Comparison of ENCODE assay signal across 8 mouse cellular contexts in the genomic region with DNA sequence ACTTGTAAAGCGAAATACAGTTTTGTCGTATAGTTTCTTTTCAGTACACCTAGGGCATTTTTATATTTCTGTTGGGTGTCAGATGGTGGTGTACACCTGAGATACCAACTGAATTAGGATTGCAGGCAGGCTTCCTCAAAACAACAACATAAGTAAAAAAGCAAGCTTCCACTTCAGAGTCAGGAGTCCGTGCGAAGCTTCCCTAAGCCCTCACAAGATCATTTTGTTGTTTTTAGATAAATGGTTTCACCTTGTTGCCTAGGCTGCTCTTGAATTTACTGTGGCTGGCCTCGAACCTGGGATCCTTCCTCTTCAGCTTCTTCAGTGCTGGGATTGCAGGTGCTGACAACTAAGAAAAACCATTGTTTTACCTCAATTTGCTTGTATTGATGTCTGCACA. TPM values are rescaled to one million over a fixed set of nuclear protein-coding genes. Genes with fewer than 3 reads are reported as not detected.
DNase-seq lines count a peak whose midpoint lies in the region; ATAC-seq and TF ChIP-seq lines count a peak whose summit lies in the region.

No protein-coding gene starts in this region.

- DNase-seq in lung, adult 2 months: no peak
- DNase-seq in lung, adult 18-20 months: no peak
- no peak for DNase-seq in urinary bladder, adult 2 months (ENCODE audit: low spot score)
- DNase-seq in left cerebral cortex, postnatal 14 days (ENCODE audit: low spot score in 2 of 2): no peak
- no peak for DNase-seq in layer of hippocampus, postnatal 36 days

- peak overlapping the region; percentile 88 for H3K4me2 ChIP-seq in hindbrain, embryonic 16.5 days (ENCODE audit: low read length)
- peak overlapping the region; percentile 80 for H3K4me2 ChIP-seq in neural tube, embryonic 14.5 days (ENCODE audit: low read depth, low read length)

- H3K9ac ChIP-seq in hindbrain, embryonic 16.5 days (ENCODE audit: low read depth, low read length): peak overlapping the region; percentile 100
- peak overlapping the region; percentile 97; the same call in 1 of the 2 replicates for H3K9ac ChIP-seq in neural tube, embryonic 14.5 days (replicated peaks; ENCODE audit: low read depth, low read length)

- no peaks in the 10 kb centered on the region for H3K9me3 ChIP-seq in hindbrain, embryonic 16.5 days (ENCODE audit: control insufficient read depth, low read length)
- no peaks in the 10 kb centered on the region for H3K9me3 ChIP-seq in neural tube, embryonic 14.5 days (ENCODE audit: control insufficient read depth, low read length)

- intact Hi-C loops in left cerebral cortex, postnatal 14 days (cut with DNase I): loop anchor here (2.0 to 5.0 kb wide), 2 partner anchors 56 to 121 kb away; a partner anchor contains a TSS

- peak overlapping the region; percentile 87 for H3K4me3 ChIP-seq in lung, adult 2 months (replicated peaks; ENCODE audit: extremely low read depth, low read depth, low read length)
- H3K4me3 ChIP-seq in brown adipose tissue, adult 24 weeks (ENCODE audit: insufficient read depth, low read depth, low read length): peak overlapping the region; percentile 47
- peak overlapping the region; percentile 100 for H3K4me3 ChIP-seq in hindbrain, embryonic 16.5 days (ENCODE audit: low read length)
- peak overlapping the region; percentile 98 for H3K4me3 ChIP-seq in neural tube, embryonic 14.5 days (ENCODE audit: low read depth, low read length)

- no peak for ATAC-seq in hindbrain, embryonic 16.5 days
- ATAC-seq in neural tube, embryonic 14.5 days (ENCODE audit: low read depth): no peak

- TF ChIP-seq CTCF in lung, adult 2 months (IDR thresholded peaks at IDR 0.05; ENCODE audit: insufficient read depth, low read length): no peak

- no peak overlapping the region for H3K27ac ChIP-seq in brown adipose tissue, adult 24 weeks (replicated peaks; ENCODE audit: low read depth, low read length)
- peak overlapping the region; percentile 2; the same call in 1 of the 2 replicates for H3K27ac ChIP-seq in hindbrain, embryonic 16.5 days (ENCODE audit: low read depth, low read length)
- no peak overlapping the region for H3K27ac ChIP-seq in neural tube, embryonic 14.5 days (ENCODE audit: low read depth, low read length)

- 11% methylated on average over 5 of the region's 5 CpGs for WGBS in lung, adult 2 months
- WGBS in hindbrain, embryonic 16.5 days: 38% methylated on average over 5 of the region's 5 CpGs
- WGBS in neural tube, embryonic 14.5 days: 42% methylated on average over 5 of the region's 5 CpGs

- no peaks in the 10 kb centered on the region for H3K27me3 ChIP-seq in hindbrain, embryonic 16.5 days (replicated peaks; ENCODE audit: control insufficient read depth, insufficient read depth, low read length)
- peaks cover 4% of the 10 kb centered on the region; the same call in 1 of the 2 replicates for H3K27me3 ChIP-seq in neural tube, embryonic 14.5 days (ENCODE audit: control insufficient read depth, insufficient read depth, low read length)

- TF ChIP-seq POLR2A in lung, adult 2 months (IDR thresholded peaks at IDR 0.05; ENCODE audit: borderline replicate concordance, extremely low read depth, low read depth, low read length): no peak

- peaks cover 27% of the 10 kb centered on the region for H3K4me1 ChIP-seq in lung, adult 2 months (ENCODE audit: control insufficient read depth, insufficient read depth, low read length)
- peaks cover 25% of the 10 kb centered on the region for H3K4me1 ChIP-seq in brown adipose tissue, adult 24 weeks (ENCODE audit: control insufficient read depth, insufficient read depth, insufficient read length, low read length)
- H3K4me1 ChIP-seq in hindbrain, embryonic 16.5 days (ENCODE audit: control insufficient read depth, insufficient read depth, low read depth, low read length): peaks cover 27% of the 10 kb centered on the region
- peaks cover 18% of the 10 kb centered on the region for H3K4me1 ChIP-seq in neural tube, embryonic 14.5 days (ENCODE audit: control insufficient read depth, insufficient read depth, low read length)

- H3K36me3 ChIP-seq in hindbrain, embryonic 16.5 days (ENCODE audit: control insufficient read depth, insufficient read depth, low read length): no peaks in the 10 kb centered on the region
- H3K36me3 ChIP-seq in neural tube, embryonic 14.5 days (ENCODE audit: control insufficient read depth, insufficient read depth, low read length): no peaks in the 10 kb centered on the region

RNA-seq across cellular contexts. Expression of a gene that starts 1.2 kb away (rescaled TPM):
- polyA plus RNA-seq in lung, adult 2 months (2012; rRNA removed): 34.6 and 42.6 TPM in 2 replicates
- 16.3 and 31.6 TPM in 2 replicates for polyA plus RNA-seq in brown adipose tissue, adult 24 weeks (2012; ENCODE audit: insufficient read depth, insufficient read length, missing spikeins)
- 28.0 and 28.8 TPM in 2 replicates for polyA plus RNA-seq in hindbrain, embryonic 16.5 days (2015; fragmentation: Nextera tagmentation; extraction: Ambion mirVana)
- 56.6 and 61.2 TPM in 2 replicates for polyA plus RNA-seq in neural tube, embryonic 14.5 days (2014; fragmentation: Nextera tagmentation; extraction: Ambion mirVana)
- 52.0 and 58.2 TPM in 2 replicates for polyA plus RNA-seq in urinary bladder, adult 2 months (2012; rRNA removed)
- 10 to 100 TPM; 69.3 to 71.6 TPM for total RNA-seq in left cerebral cortex, postnatal 14 days (2021)
- total RNA-seq in layer of hippocampus, postnatal 36 days (2021): 10 to 100 TPM; 62.6 to 67.6 TPM

RNA-seq across cellular contexts. Expression of a gene that starts 56.9 kb away (rescaled TPM):
- polyA plus RNA-seq in lung, adult 2 months (2012; rRNA removed): 2.9 and 5.8 TPM in 2 replicates
- polyA plus RNA-seq in brown adipose tissue, adult 24 weeks (2012; ENCODE audit: insufficient read depth, insufficient read length, missing spikeins): 0.40 and 0.54 TPM in 2 replicates
- polyA plus RNA-seq in hindbrain, embryonic 16.5 days (2015; fragmentation: Nextera tagmentation; extraction: Ambion mirVana): 6.1 and 6.8 TPM in 2 replicates
- 3.5 and 3.7 TPM in 2 replicates for polyA plus RNA-seq in neural tube, embryonic 14.5 days (2014; fragmentation: Nextera tagmentation; extraction: Ambion mirVana)
- polyA plus RNA-seq in urinary bladder, adult 2 months (2012; rRNA removed): 1.9 and 2.1 TPM in 2 replicates
- 1 to 10 TPM; 4.6 to 6.4 TPM for total RNA-seq in left cerebral cortex, postnatal 14 days (2021)
- 1 to 10 TPM; 3.0 to 3.8 TPM for total RNA-seq in layer of hippocampus, postnatal 36 days (2021)

RNA-seq across cellular contexts. Expression of a gene that starts 57.2 kb away (rescaled TPM):
- polyA plus RNA-seq in lung, adult 2 months (2012; rRNA removed): 19.2 and 21.1 TPM in 2 replicates
- polyA plus RNA-seq in brown adipose tissue, adult 24 weeks (2012; ENCODE audit: insufficient read depth, insufficient read length, missing spikeins): 5.5 and 6.3 TPM in 2 replicates
- 27.4 and 30.7 TPM in 2 replicates for polyA plus RNA-seq in hindbrain, embryonic 16.5 days (2015; fragmentation: Nextera tagmentation; extraction: Ambion mirVana)
- polyA plus RNA-seq in neural tube, embryonic 14.5 days (2014; fragmentation: Nextera tagmentation; extraction: Ambion mirVana): 24.1 and 24.3 TPM in 2 replicates
- 20.7 and 22.1 TPM in 2 replicates for polyA plus RNA-seq in urinary bladder, adult 2 months (2012; rRNA removed)
- 10 to 100 TPM; 31.4 to 33.8 TPM for total RNA-seq in left cerebral cortex, postnatal 14 days (2021)
- total RNA-seq in layer of hippocampus, postnatal 36 days (2021): 10 to 100 TPM; 24.0 to 25.8 TPM

Comparison
In these comparisons a context has a peak if more than half of its experiments do, and no peak if none do; other contexts are left out.
1. H3K4me3 ChIP-seq: peak in every context shown above with its lines; median percentile 100 in hindbrain, embryonic 16.5 days; 98 in neural tube, embryonic 14.5 days; 87 in lung, adult 2 months; 47 in brown adipose tissue, adult 24 weeks.